Mouse (Mus musculus): ENCODE results near the gene Alox5.

DNA sequence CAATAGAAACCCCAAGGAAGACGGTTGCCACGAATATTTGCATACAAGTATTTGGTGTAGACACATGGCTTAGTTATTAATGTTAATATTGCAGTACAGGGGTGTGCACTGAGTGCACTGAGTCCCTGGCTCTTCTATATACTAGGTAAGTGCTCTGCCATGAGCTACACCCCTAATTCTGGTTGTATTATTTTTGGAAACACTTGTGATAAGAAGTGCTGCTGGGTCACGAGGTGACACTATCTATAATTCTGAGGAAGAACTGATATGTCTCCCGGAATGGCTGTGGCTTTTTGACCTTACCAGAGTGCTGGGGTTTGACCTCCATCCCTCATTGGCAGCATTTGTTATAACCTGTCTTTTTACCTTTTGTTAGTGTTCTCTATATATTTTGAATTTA lies 20.1 kb downstream of the Alox5 start:
- TF ChIP-seq EP300 (IDR thresholded peaks at IDR 0.05; ENCODE audit: insufficient read depth, low read depth, low read length): 0 out of 2 replicates have a peak, but pooled peaks have one; percentile 14
- no peak for TF ChIP-seq CTCF (IDR thresholded peaks at IDR 0.05)
- no peak for TF ChIP-seq POLR2A (IDR thresholded peaks at IDR 0.05; ENCODE audit: insufficient read depth, low read depth, low read length)
